Mouse (Mus musculus): ENCODE measurements around the gene Zscan26. TPM values are rescaled to one million over a fixed set of nuclear protein-coding genes. Genes with fewer than 3 reads are reported as not detected.

The Zscan26 gene
- total RNA-seq, 1 experiment from 2014 or later = 39.3 TPM

DNA sequence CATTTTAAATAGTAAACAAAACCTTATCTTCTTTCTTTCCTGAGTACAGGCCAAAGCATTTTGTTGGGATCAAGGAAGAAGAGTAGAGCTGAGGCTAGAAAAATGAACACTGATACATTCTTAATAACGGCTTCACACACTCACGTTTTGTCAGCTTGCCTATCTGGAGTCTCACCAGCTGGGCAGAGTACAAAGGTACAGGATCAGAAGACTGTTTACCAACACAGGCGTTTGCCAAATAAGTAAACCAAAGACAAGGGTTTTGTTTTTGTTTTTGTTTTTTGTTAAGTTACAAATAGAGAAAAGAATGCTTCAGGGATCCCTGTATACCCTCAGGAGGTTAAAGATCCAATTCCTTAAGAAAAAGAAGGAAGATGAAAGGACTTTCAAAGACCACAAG lies 52.4 kb downstream of the Zscan26 start:
- no peak for ATAC-seq (replicated peaks in 1 of 2; ENCODE audit: insufficient read depth in 1 of 2, low FRiP score in 2 of 2, low TSS enrichment in 1 of 2, low read depth in 1 of 2, poor library complexity in 2 of 2, severe bottlenecking in 2 of 2)

DNA sequence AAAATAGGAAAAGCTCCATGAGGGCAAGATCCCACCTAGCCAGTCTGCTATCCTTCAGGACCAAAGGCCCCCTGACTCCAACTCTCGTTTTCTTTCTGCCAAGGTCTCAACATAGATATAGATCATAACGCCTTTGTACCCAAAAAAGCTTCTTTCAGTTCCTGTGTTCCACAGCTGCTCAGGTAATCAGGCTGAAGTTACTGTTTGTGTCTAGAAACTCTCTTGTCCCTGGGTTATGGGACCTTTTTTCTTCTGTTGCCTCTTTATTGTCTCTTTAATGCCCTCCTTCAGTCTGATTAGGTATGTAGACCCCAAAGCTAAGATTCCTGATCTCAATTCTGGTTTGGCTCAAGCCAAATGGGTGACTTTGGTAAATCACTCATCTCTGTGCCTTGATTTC lies 56.0 kb downstream of the Zscan26 start:
- no peak for ATAC-seq (replicated peaks in 1 of 2; ENCODE audit: insufficient read depth in 1 of 2, low FRiP score in 2 of 2, low TSS enrichment in 1 of 2, low read depth in 1 of 2, poor library complexity in 2 of 2, severe bottlenecking in 2 of 2)

DNA sequence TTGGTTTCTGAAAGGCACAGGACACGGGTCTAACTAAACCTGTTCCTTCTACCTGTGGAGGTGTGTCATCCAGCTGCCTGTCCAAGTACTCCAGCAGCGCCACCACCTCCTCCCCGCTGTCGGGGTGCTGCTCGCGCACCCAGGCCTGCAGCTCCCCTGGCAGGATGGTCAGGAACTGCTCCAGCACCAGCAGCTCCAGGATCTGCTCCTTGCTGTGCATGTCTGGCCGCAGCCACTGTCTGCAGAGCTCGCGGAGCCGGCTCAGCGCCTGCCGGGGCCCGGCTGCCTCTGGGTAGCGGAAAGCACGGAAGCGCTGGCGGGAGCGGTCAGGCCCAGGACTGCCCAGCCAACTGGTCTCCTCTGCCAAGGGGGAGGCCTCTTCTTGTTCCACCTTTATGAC lies 57.5 kb downstream of the Zscan26 start:
- 0 out of 4 replicates have a peak, but pooled peaks of 1 of the 2 experiments have one; percentile 42 for ATAC-seq (replicated peaks in 1 of 2; ENCODE audit: insufficient read depth in 1 of 2, low FRiP score in 2 of 2, low TSS enrichment in 1 of 2, low read depth in 1 of 2, poor library complexity in 2 of 2, severe bottlenecking in 2 of 2)

DNA sequence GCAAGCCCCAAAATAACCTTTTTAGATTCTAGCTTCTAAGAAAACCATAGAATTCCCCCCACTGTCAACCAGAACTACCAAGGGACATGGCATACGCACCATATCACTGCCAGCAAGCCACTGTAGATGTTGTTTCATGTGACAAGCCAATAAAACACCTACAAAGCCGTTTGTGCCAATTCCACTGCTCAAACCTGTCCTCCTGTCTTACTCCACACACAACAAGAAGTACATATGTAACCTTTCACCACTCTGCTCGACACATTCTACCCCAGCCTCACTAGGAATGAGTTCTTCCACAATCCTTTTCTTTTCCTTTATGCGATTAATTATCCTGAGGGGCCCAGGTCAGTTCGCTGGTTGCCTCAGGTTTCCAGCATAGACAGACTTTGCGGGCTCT lies 57.9 kb downstream of the Zscan26 start:
- ATAC-seq (replicated peaks in 1 of 2; ENCODE audit: insufficient read depth in 1 of 2, low FRiP score in 2 of 2, low TSS enrichment in 1 of 2, low read depth in 1 of 2, poor library complexity in 2 of 2, severe bottlenecking in 2 of 2) = no peak

DNA sequence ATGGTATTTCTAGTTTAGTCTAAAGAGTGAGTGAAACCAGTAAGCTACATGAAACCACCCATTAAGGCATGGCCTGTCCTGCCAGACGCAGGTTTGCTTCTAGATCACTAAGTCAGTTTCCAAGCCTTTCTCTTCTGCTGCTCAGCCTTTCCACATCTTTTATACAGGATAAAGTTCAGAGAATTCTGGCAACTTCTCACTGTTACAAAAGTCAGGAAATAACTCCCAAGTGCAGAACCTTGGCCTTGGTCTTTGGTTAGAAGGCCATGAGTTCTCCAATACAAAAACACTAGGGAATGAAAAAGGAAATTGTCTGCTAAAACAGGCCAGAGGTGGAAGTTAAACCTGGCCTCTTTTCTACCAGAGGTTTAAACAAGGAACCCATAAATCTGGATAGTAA lies 58.3 kb downstream of the Zscan26 start:
- ATAC-seq (replicated peaks in 1 of 2; ENCODE audit: insufficient read depth in 1 of 2, low FRiP score in 2 of 2, low TSS enrichment in 1 of 2, low read depth in 1 of 2, poor library complexity in 2 of 2, severe bottlenecking in 2 of 2) = no peak

Other genes with a start within 250 kb of the Zscan26 start
- gene Gpx5, start 161.0 kb downstream of the Zscan26 start, total RNA-seq (2017) = not detected in 2 replicates
- gene Gpx6, start 141.6 kb downstream of the Zscan26 start, total RNA-seq (2017) = not detected in 2 replicates
- gene Olfr1367, start 106.8 kb downstream of the Zscan26 start, total RNA-seq (2017) = not detected in 2 replicates
- gene Zscan12, start 90.9 kb downstream of the Zscan26 start, total RNA-seq (2017) = 10.2 and 12.5 TPM in 2 replicates
- gene Zkscan3, start 51.0 kb downstream of the Zscan26 start, total RNA-seq (2017) = 41.1 and 49.8 TPM in 2 replicates
- gene Pgbd1, start 12.7 kb downstream of the Zscan26 start, total RNA-seq (2017) = 0.88 and 2.2 TPM in 2 replicates
- 1.7 TPM in 1 of 2 replicates, not detected in the other for gene Nkapl, start 14.8 kb upstream of the Zscan26 start, total RNA-seq (2017)
- gene Zkscan4, start 25.2 kb upstream of the Zscan26 start, total RNA-seq (2017) = 1.4 and 1.6 TPM in 2 replicates
- gene Gm10065, start 25.7 kb upstream of the Zscan26 start, total RNA-seq (2017) = not detected in 2 replicates
- 0.19 and 0.25 TPM in 2 replicates for gene AK157302, start 41.5 kb upstream of the Zscan26 start, total RNA-seq (2017)
- 2.6 and 6.6 TPM in 2 replicates for gene Gm11273, start 47.7 kb upstream of the Zscan26 start, total RNA-seq (2017)
- gene Zkscan8, start 77.4 kb upstream of the Zscan26 start, total RNA-seq (2017) = 18.2 and 21.3 TPM in 2 replicates
- gene Olfr1366, start 89.1 kb upstream of the Zscan26 start, total RNA-seq (2017) = not detected in 2 replicates
- not detected in 2 replicates for gene Olfr1535, start 106.2 kb upstream of the Zscan26 start, total RNA-seq (2017)
- not detected in 2 replicates for gene Olfr1364, start 128.0 kb upstream of the Zscan26 start, total RNA-seq (2017)
- not detected in 2 replicates for gene Olfr1362, start 160.3 kb upstream of the Zscan26 start, total RNA-seq (2017)
- not detected in 2 replicates for gene Olfr11, start 188.8 kb upstream of the Zscan26 start, total RNA-seq (2017)
- gene Olfr1361, start 209.7 kb upstream of the Zscan26 start, total RNA-seq (2017) = not detected in 2 replicates
- not detected in 2 replicates for gene Olfr1360, start 223.7 kb upstream of the Zscan26 start, total RNA-seq (2017)
- not detected in 2 replicates for gene Olfr1359, start 244.4 kb upstream of the Zscan26 start, total RNA-seq (2017)

All from hematopoietic stem cell, adult 5-6 weeks (primary cell).